Mouse (Mus musculus) ZHBTc4 (cell line): ENCODE data around the gene Mfsd1.

Experiments
- DNase-seq: peaks from one replicate; pipeline ENCODE4 v3.0.0-alpha.2; 2011; ENCODE audit warnings: low read depth, low spot score

Gene Mfsd1

GRCm38 (mm10) chr3:67624629-67625028 is 42.1 kb downstream of the Mfsd1 start:
- DNase-seq: no peak

DNA sequence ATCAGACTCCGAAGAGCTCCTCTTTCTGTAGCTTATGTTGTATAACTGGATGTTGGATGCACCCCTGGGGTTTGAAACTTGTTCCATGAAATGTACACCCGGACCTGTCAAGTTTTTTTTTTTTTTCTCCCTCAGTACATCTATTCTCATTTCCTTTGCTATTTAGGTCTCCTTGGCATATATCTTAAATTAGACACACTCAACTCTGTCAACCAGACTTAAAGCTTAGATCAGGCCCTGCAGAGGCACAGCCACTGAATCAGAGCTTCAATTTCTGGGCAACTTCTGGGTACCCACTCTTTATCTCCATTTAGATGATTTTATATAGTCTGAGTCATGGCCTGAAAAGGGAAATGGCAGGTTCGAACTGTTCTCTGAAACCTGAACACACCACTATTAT is 60.6 kb downstream of the Mfsd1 start:
- no peak for DNase-seq

GRCm38 (mm10) chr3:67645640-67646466 is 63.3 kb downstream of the Mfsd1 start:
- DNase-seq: no peak
